Mouse (Mus musculus) heart, adult 2 months (tissue): ENCODE results near the gene Nfic. TPM values are rescaled to one million over a fixed set of nuclear protein-coding genes. Genes with fewer than 3 reads are reported as not detected.
A peak's percentile ranks its signal among the peaks of the same experiment; 100 is the strongest.

ENCODE experiments used
- DNase-seq, 2 experiments: peaks; one replicate each; pipeline ENCODE4 v3.0.0; 2021
- H3K27ac ChIP-seq: fragments of 200-600 bp; 2 replicates; pipeline ENCODE4 v1.8.1; 2022
- H3K27me3 ChIP-seq: fragments of 200-500 bp; 2 replicates; pipeline ENCODE4 v1.6.1; 2012; ENCODE audit warnings: mild to moderate bottlenecking, low read length, inconsistent platforms, mixed read lengths; ENCODE audit not compliant: control insufficient read depth, insufficient read depth
- H3K36me3 ChIP-seq: fragments of 200-500 bp; 2 replicates; pipeline ENCODE4 v1.6.1; 2012; ENCODE audit warnings: low read length, inconsistent platforms; ENCODE audit not compliant: control insufficient read depth, insufficient read depth
- H3K4me1 ChIP-seq: fragments of 200-500 bp; 2 replicates; pipeline ENCODE4 v1.6.1; 2011; ENCODE audit warnings: low read length; ENCODE audit not compliant: control insufficient read depth, insufficient read depth
- H3K4me3 ChIP-seq: fragments of 200-600 bp; 2 replicates; pipeline ENCODE4 v1.8.1; 2022
- H3K79me2 ChIP-seq: fragments of 200-500 bp; replicated peaks from 2 replicates; pipeline ENCODE4 v1.6.1; 2012; ENCODE audit warnings: mild to moderate bottlenecking, inconsistent platforms, low read length, moderate library complexity, mixed read lengths; ENCODE audit not compliant: control insufficient read depth, insufficient read depth
- H3K9ac ChIP-seq: fragments of 200-500 bp; 2 replicates; pipeline ENCODE4 v1.6.1; 2012; ENCODE audit warnings: low read depth, mild to moderate bottlenecking, control low read depth, inconsistent platforms, low read length, mixed read lengths
- CTCF ChIP-seq: fragments of 200-600 bp; IDR thresholded peaks from 2 replicates; pipeline ENCODE4 v1.8.1; 2022; ENCODE audit warnings: antibody characterized with exemption, mild to moderate bottlenecking, moderate library complexity
- EP300 ChIP-seq: fragments of 200-500 bp; IDR thresholded peaks from 2 replicates; pipeline ENCODE4 v1.6.1; 2011; ENCODE audit warnings: low read depth, low read length, control low read depth; ENCODE audit not compliant: insufficient read depth
- POLR2A ChIP-seq: fragments of 200-500 bp; IDR thresholded peaks from 2 replicates; pipeline ENCODE4 v1.6.1; 2011; ENCODE audit warnings: mild to moderate bottlenecking, low read depth, low read length, control low read depth; ENCODE audit not compliant: insufficient read depth
- WGBS: fragments of 180-500 bp; shearing (Covaris S2); methylation state at CpG from one replicate; pipeline ENCODE4 v1.1.7; 2018; 5-methylcytosine and 5-hydroxymethylcytosine counted together
- intact Hi-C: fragments of 180-260 bp; cut with DNase I; formaldehyde crosslinking; loops from one replicate; pipeline ENCODE4 v1.15.1; 2025
- polyA plus RNA-seq: library from polyadenylated mRNA; depleted of rRNA; stranded (reverse); fragments of >200 nt; gene quantifications from 2 replicates; pipeline ENCODE4 v1.2.3, GENCODE M21; 2012
- total RNA-seq, 2 experiments: library from RNA; stranded (reverse); gene quantifications; 2 replicates each; pipeline ENCODE4 v1.2.3; 2021

The Nfic gene
- total and polyA plus RNA-seq, 3 experiments, result 80.1 to 104 (median 94.2) TPM

DNA sequence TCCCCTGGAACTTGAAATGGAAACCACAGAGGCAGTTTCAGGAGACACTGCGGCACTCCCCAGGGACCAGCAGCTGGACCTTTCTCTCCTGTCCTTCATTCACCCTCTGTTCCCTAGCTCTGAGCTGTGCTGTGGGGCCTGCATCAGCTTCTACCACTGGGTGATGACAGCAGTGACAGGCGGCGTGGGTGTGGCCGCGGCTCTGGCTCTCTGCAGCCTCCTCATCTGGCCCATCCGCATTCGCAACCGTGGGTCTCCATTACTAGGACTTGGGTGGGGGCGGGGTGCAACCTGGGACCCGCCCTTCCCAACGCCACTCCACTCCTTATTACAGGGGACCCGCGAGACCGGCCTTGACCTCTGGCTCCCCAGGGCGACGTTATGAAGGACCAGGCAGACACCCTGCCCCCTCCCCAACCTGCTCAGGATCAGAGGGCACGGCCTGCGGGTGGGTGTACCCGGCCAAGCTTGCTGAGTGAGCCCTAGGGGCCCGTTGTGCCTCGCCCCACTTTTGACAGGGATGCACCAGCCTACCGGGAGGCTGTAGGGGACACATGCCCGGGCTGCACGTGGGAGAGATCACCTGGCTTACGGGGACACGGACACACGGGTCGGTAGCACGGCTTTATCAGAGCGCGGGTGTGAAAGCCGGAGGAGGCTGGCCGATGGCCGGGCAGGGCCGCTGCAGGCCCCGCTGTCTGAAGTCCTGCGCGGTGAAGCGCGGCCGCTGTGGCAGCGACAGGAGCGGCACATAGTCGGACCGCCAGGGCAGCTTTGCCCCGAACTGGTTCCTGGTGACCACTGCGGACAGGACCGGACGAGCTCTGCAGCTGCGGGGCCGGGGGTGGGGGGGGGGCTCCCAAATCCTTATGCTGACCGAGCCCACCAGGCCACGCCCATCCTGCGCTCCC lies 91.7 kb downstream of the Nfic start:
- 0 out of 2 replicates have a peak, but pooled peaks have one; percentile 15 for TF ChIP-seq EP300
- TF ChIP-seq CTCF, result no peak
- no peaks in the 10 kb centered on the region for H3K79me2 ChIP-seq
- peaks cover 8% of the 10 kb centered on the region for H3K4me1 ChIP-seq
- H3K4me3 ChIP-seq, result peak overlapping the region; percentile 27; the same call in 1 of the 2 replicates
- DNase-seq, result peak; percentile 52 to 62
- H3K27me3 ChIP-seq, result no peaks in the 10 kb centered on the region
- H3K9ac ChIP-seq, result peak overlapping the region; percentile 44
- no peaks in the 10 kb centered on the region for H3K36me3 ChIP-seq
- intact Hi-C loops, result no loop called here
- 29% methylated on average over 54 of the region's 54 CpGs for WGBS
- peak overlapping the region; percentile 48; the same call in 1 of the 2 replicates for H3K27ac ChIP-seq

DNA sequence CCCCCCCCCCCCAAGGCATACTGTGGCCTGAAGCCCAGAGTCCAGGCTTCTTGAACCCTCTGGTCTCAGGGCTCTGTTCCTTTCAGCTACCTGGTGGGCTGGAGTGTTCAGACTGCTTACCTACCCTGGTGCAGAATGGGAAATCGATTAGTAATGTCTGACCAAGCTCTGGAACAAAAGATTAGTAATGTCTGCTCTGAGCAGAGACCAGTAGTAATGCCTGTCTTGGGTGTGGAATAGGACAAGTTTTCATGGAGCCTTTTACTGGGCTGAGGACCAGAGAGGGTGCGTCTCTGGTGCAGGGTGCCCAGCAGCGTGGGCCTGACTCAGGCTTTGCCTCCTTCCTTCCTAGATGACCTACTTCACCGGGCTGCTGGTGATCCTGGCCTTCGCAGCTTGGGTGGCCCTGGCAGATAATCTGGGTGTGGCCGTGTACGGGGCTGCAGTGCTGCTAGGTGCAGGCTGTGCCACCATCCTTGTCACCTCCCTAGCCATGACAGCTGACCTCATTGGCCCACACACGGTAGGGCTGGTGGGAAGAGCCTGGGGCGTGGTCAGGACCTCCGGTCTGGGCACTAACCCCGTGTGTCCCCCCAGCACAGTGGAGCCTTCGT lies 93.0 kb downstream of the Nfic start:
- no peaks in the 10 kb centered on the region for H3K27me3 ChIP-seq
- intact Hi-C loops, result no loop called here
- no peak for DNase-seq
- no peak overlapping the region for H3K4me3 ChIP-seq
- 66% methylated on average over 12 of the region's 12 CpGs for WGBS
- H3K9ac ChIP-seq, result no peak overlapping the region
- H3K27ac ChIP-seq, result no peak overlapping the region; the same call in 1 of the 2 replicates
- H3K36me3 ChIP-seq, result no peaks in the 10 kb centered on the region
- peaks cover 10% of the 10 kb centered on the region for H3K4me1 ChIP-seq
- TF ChIP-seq EP300, result no peak
- TF ChIP-seq POLR2A, result no peak
- no peak for TF ChIP-seq CTCF
- H3K79me2 ChIP-seq, result no peaks in the 10 kb centered on the region

DNA sequence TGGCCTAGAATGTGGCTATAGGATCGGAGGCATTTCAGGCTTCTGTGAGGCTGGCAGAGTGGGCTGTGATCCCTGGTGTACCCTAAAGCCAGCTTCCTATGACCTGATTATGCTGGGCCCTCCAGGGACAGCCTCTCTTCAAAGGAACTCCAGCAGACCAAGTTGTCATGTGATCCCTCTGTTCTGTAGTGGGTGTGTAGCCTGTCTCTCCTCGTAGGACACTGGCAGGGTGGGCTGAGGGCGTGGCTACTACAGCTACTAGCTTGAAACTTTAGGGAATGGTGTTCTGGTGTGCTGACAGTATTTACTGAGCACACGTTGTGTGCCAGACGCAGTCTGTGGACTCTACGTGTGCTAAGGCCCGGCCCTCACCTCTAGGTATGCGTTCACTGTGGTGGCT lies 94.7 kb downstream of the Nfic start:
- DNase-seq, result no peak
- Histone ChIP-seq H3K36me3 (no peaks in the 10 kb centered on the region), H3K79me2 (no peaks in the 10 kb centered on the region), H3K9ac (no peak overlapping the region), H3K4me3 (no peak overlapping the region), H3K4me1 (peaks cover 12% of the 10 kb centered on the region), H3K27ac (no peak overlapping the region), H3K27me3 (no peaks in the 10 kb centered on the region)
- intact Hi-C loops, result no loop called here
- 73% methylated on average over 8 of the region's 8 CpGs for WGBS
- no peak for TF ChIP-seq EP300
- TF ChIP-seq CTCF, result no peak
- no peak for TF ChIP-seq POLR2A

DNA sequence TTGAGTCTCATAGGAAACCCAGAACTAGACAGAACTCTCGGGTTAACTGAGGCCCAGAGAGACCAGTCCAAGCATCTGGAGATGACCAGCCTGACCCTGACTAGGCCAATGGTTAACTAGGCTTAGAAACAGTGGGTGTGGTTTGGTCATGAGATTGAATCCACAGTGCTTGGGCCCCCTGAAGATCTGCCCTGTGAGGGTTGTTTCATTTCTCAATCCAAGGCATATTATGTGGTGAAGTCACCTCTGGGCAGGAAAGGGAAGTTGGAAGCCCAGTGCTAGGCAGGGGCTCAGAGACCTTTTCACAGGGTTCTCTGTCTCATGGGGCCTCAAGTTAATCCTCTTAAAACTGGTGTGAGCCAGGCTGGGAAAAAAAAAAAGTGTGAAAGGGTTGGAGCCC lies 96.6 kb downstream of the Nfic start:
- TF ChIP-seq CTCF (no peak), EP300 (no peak), POLR2A (no peak)
- 62% methylated on average over 1 of the region's 1 CpGs for WGBS
- H3K4me1 ChIP-seq, result peaks cover 9% of the 10 kb centered on the region
- no peaks in the 10 kb centered on the region for H3K27me3 ChIP-seq
- no peak for DNase-seq
- H3K9ac ChIP-seq, result no peak overlapping the region
- H3K27ac ChIP-seq, result no peak overlapping the region
- no peaks in the 10 kb centered on the region for H3K79me2 ChIP-seq
- H3K4me3 ChIP-seq, result no peak overlapping the region
- intact Hi-C loops, result no loop called here
- no peaks in the 10 kb centered on the region for H3K36me3 ChIP-seq

DNA sequence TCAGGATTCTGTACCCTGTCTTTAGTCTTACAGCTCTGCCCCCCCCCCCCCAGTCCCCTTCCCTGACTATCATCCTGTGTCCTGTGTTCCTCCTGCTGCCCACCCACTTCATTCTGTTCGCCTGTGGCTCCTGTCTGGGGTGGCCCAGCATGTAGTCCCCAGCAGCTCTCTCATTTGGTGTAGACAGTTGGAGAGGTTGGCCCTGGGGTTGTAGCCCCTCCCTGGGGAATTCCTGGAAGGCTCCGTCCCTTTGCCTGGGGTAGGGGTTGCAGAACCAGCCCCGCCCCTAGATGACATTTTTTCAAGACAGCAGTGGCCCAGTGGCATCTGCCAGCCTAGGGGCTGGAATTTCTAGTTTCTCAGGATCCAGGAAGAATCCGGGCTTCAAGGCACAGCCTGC lies 97.2 kb downstream of the Nfic start:
- WGBS, result 35% methylated on average over 4 of the region's 4 CpGs
- TF ChIP-seq CTCF (no peak), POLR2A (no peak), EP300 (no peak)
- peak overlapping the region; percentile 94 for H3K9ac ChIP-seq
- no peak overlapping the region for H3K27ac ChIP-seq
- H3K4me1 ChIP-seq, result peaks cover 7% of the 10 kb centered on the region
- H3K36me3 ChIP-seq, result no peaks in the 10 kb centered on the region
- H3K4me3 ChIP-seq, result peak overlapping the region; percentile 69
- intact Hi-C loops, result no loop called here
- no peaks in the 10 kb centered on the region for H3K27me3 ChIP-seq
- H3K79me2 ChIP-seq, result no peaks in the 10 kb centered on the region
- DNase-seq, result no peak
